Mouse (Mus musculus): ENCODE results near the gene Lrriq3.

DNA sequence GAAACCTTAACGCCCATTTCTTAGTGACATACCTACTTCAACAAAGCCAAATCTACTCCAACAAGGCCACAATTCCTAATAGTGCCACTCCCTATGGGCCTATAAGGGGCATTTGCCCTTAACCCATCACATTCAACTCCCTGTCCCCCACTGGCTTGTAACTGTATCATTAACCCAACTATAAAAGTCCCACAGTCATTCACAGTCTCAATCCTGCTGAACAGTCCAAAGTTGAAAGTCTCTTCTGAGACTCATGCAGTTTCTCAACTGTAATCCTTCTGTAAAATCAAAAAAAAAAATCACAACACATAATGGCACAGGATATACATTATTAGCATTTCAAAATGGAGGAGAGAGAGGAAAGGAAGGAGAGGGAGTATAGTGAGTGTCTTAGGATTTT is 6.0 kb downstream of the Lrriq3 start:
- TF ChIP-seq POLR2A (IDR thresholded peaks at IDR 0.05; ENCODE audit: borderline replicate concordance, extremely low read depth, low read depth, low read length) (no peak), CTCF (IDR thresholded peaks at IDR 0.05; ENCODE audit: insufficient read depth, low read length) (no peak)
